Mouse (Mus musculus) hindbrain, embryonic 15.5 days (tissue): ENCODE results near the gene Trim32. TPM values are rescaled to one million over a fixed set of nuclear protein-coding genes. Genes with fewer than 3 reads are reported as not detected.
A peak's percentile ranks its signal among the peaks of the same experiment; 100 is the strongest.

Source experiments
- ATAC-seq: fragments of 200-750 bp; cut with Nextera tagmentation; 2 replicates; pipeline ENCODE4 v1.8.0; 2017; ENCODE audit warnings: low read depth, moderate number of reproducible peaks, moderate TSS enrichment; ENCODE audit not compliant: low FRiP score
- H3K27ac ChIP-seq: fragments of 300-500 bp; sonication (generic); replicated peaks from 2 replicates; pipeline ENCODE4 v1.5.1; 2015; ENCODE audit warnings: mild to moderate bottlenecking, inconsistent platforms
- H3K27me3 ChIP-seq: fragments of 300-500 bp; sonication (generic); 2 replicates; pipeline ENCODE4 v1.6.1; 2015; ENCODE audit warnings: control low read depth, inconsistent platforms
- H3K36me3 ChIP-seq: fragments of 300-500 bp; sonication (generic); 2 replicates; pipeline ENCODE4 v1.6.1; 2015; ENCODE audit warnings: control low read depth, inconsistent platforms
- H3K4me1 ChIP-seq: fragments of 300-500 bp; sonication (generic); replicated peaks from 2 replicates; pipeline ENCODE4 v1.6.1; 2015; ENCODE audit warnings: control low read depth, inconsistent platforms
- H3K4me2 ChIP-seq: fragments of 300-500 bp; sonication (generic); 2 replicates; pipeline ENCODE4 v1.6.1; 2015; ENCODE audit warnings: moderate library complexity, mild to moderate bottlenecking, inconsistent platforms
- H3K4me3 ChIP-seq: fragments of 300-500 bp; sonication (generic); 2 replicates; pipeline ENCODE4 v1.5.1; 2015; ENCODE audit warnings: mild to moderate bottlenecking, inconsistent platforms
- H3K9ac ChIP-seq: fragments of 300-500 bp; sonication (generic); 2 replicates; pipeline ENCODE4 v1.6.1; 2015; ENCODE audit warnings: inconsistent platforms
- H3K9me3 ChIP-seq: fragments of 300-500 bp; sonication (generic); 2 replicates; pipeline ENCODE4 v1.6.1; 2016; ENCODE audit warnings: control low read depth, inconsistent platforms
- WGBS: fragments of 180-500 bp; shearing (Covaris S2); methylation state at CpG from one replicate; pipeline ENCODE4 v1.1.7; 2015; 5-methylcytosine and 5-hydroxymethylcytosine counted together
- polyA plus RNA-seq: library from polyadenylated mRNA; unstranded; fragments of >200 nt; fragmentation: Nextera tagmentation; extraction: Ambion mirVana; gene quantifications from 2 replicates; pipeline ENCODE4 v1.2.1, GENCODE M21; 2015

The Trim32 gene
- polyA plus RNA-seq, result 169 and 194 TPM in 2 replicates

DNA sequence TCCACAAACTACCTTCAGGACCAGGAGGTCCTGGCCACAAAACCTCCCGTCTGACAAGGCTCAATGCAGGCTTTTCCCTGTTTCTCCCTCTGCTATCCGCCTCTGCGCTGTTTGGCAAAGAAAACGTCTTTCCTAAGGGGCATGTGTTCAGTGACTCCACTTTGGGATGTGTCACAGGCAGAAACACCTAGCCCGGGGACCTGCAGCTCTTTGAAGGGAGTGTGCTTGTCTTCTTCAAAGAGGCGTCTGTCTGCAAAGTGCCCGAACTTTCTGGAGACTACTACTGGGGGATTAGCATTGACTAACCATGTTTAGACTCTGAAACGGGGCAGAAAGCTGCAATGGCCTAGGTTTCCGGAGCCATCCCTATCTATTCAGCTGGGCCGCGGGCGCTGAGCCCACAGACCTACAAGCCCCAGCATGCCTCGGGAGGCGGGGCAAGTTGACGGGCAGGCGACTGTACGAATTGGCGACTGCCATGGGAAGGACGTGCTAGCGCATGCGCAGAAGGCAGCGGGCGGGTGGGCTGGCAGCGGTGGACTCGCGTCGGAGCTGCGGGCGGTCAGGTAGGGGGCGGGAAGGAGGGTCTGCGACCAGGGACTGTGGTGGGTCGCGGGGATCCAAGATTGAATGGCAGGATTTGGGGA is at the start of gene Trim32:
Trim32 (plus strand) TSS at position 483 of the 647 bp plus-strand sequence.
- peak within 1 kb of the TSS; percentile 60 for H3K4me2 ChIP-seq
- peaks cover 36% of the 10 kb centered on the region for H3K4me1 ChIP-seq
- H3K9ac ChIP-seq, result peak within 1 kb of the TSS; percentile 82
- no peaks in the 10 kb centered on the region for H3K27me3 ChIP-seq
- H3K9me3 ChIP-seq, result no peaks in the 10 kb centered on the region
- WGBS, result 3% methylated on average over 33 of the region's 33 CpGs
- peak within 1 kb of the TSS; percentile 76 for H3K4me3 ChIP-seq
- peak; percentile 96 for ATAC-seq
- peak within 1 kb of the TSS; percentile 90 for H3K27ac ChIP-seq
- no peaks in the 10 kb centered on the region for H3K36me3 ChIP-seq

- WGBS, result 73% methylated on average over 4 of the region's 4 CpGs
- H3K9ac ChIP-seq, result no peak overlapping the region
- no peak overlapping the region for H3K4me2 ChIP-seq
Measured at GRCm38 (mm10) chr4:65565493-65565892, 39.3 kb upstream of the Trim32 start.

DNA sequence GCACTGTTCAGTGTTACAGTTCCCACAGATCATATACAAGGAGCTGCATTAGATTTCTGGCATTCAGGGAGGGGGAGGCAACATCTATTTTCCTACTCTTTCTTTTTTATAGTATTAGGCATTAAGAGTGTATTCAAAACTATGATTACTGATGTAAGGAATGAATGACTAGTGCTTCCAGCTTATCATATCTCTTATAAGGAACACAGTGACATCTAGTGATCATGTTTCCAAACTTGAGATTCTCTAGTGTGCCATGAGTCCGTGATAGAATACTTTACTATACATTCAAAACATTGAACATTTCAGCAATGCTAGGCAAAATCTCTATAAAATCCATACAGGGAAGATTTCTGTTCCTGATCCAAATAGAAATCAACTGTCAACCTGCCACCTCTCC is 24.5 kb upstream of the Trim32 start:
- no peak overlapping the region for H3K27ac ChIP-seq
- no peak overlapping the region for H3K9ac ChIP-seq
- no peaks in the 10 kb centered on the region for H3K36me3 ChIP-seq
- H3K27me3 ChIP-seq, result no peaks in the 10 kb centered on the region
- WGBS, result 65% methylated on average over 1 of the region's 1 CpGs
- H3K4me1 ChIP-seq, result no peaks in the 10 kb centered on the region
- no peaks in the 10 kb centered on the region for H3K9me3 ChIP-seq
- H3K4me3 ChIP-seq, result no peak overlapping the region
- no peak overlapping the region for H3K4me2 ChIP-seq
- ATAC-seq, result no peak

More at GRCm38 (mm10) chr4:65565493-65565892, 39.3 kb upstream of the Trim32 start:
- H3K4me1 ChIP-seq, result no peaks in the 10 kb centered on the region
- no peaks in the 10 kb centered on the region for H3K27me3 ChIP-seq
- no peaks in the 10 kb centered on the region for H3K36me3 ChIP-seq
- no peaks in the 10 kb centered on the region for H3K9me3 ChIP-seq
- no peak overlapping the region for H3K27ac ChIP-seq
- ATAC-seq, result no peak
- no peak overlapping the region for H3K4me3 ChIP-seq

DNA sequence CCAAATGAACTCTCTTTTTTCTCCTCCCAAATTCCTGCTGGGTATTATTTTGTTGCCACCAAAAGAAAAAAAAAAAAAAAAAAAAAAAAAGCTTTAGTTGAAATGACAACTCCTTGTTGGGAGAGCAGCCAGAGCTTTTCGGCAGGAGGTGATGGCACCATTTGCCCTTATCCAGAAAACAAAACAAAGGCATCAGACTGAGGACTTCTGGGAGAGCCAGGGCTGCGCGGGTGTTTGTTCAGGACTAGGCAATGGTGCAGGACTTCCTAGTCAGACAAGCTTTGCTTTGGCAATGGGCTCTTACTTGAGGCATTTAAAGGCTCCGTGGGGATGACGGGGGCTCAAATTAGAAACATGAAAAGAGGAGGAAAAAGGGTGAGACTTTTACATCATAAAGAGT is 17.8 kb upstream of the Trim32 start:
- Histone ChIP-seq H3K36me3 (no peaks in the 10 kb centered on the region), H3K27ac (no peak overlapping the region), H3K9me3 (no peaks in the 10 kb centered on the region), H3K4me2 (no peak overlapping the region), H3K4me3 (no peak overlapping the region), H3K9ac (no peak overlapping the region), H3K27me3 (no peaks in the 10 kb centered on the region), H3K4me1 (peaks cover 6% of the 10 kb centered on the region; the same call in 1 of the 2 replicates)
- 0 out of 2 replicates have a peak, but pooled peaks have one; percentile 43 for ATAC-seq
- WGBS, result 28% methylated on average over 5 of the region's 5 CpGs

GRCm38 (mm10) chr4:65589780-65590179 is 15.0 kb upstream of the Trim32 start:
- peak; percentile 71; the same call in 1 of the 2 replicates for ATAC-seq
- no peaks in the 10 kb centered on the region for H3K9me3 ChIP-seq
- no peak overlapping the region for H3K27ac ChIP-seq
- no peaks in the 10 kb centered on the region for H3K27me3 ChIP-seq
- no peaks in the 10 kb centered on the region for H3K36me3 ChIP-seq
- H3K4me3 ChIP-seq, result no peak overlapping the region
- H3K4me2 ChIP-seq, result no peak overlapping the region
- H3K9ac ChIP-seq, result no peak overlapping the region
- peaks cover 6% of the 10 kb centered on the region; the same call in 1 of the 2 replicates for H3K4me1 ChIP-seq

DNA sequence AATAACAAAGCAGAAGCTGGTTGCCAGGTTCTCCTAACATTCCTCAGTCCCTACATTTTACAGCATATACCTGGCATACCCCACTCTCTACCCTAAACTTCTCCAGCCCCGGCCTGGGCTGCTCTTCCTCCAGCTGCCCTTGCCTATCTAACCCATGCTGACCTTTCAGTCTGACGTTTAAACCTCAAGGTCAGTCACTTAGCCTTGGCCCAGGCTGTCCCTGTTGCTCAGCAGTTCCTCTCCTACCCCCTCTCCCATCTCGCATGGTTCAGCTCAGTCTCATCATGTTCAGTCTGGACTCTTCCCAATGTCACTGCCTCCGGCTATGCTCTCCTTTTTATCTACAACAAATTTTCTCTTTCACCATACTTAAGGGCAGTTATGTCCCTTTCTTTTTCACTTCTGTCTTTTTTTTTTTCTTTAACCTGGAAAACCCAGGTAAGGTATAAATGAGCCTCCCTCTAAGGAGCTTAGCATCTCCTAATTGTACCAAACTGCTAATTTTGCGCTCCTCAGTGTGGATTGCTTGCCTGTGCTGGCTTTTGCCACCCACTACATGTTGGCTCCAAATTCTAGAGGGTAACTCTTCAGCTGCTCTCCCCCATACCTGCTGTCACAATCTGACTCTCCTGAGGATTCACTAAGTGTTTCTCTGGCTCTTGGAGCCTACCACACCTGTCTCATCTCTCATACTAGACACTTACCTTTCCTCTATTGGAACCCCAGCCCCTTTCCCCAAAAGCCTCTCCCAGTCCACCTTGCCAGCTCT is 10.0 kb upstream of the Trim32 start:
- WGBS, result 77% methylated on average over 5 of the region's 5 CpGs
- ATAC-seq, result no peak

DNA sequence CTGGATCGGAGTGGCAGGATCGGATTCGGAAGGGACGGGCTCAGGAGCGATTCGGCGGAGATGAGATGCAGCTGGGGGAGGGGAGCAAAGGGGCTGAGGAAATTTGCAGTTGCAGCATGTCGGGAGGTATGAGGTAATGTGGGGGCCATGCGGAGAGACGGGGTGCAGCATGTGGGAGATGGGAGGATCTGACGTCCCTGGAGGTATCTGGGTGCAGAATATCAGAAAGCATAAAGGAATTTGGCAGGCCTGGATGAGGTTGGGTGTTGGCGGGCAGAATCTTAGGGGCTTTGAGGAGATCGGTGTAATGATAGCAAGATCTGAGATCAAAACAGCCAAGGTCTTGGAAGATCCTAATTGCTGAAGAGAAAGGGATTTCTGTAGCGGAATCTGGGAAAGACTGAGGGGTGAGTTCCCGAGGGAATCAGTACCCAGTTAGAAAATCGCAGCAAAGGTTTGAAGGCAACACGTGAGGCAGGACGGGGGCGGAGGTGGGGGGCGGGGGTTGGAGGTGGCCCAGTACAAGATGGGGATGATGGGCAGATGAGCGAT is 441 bp downstream of the Trim32 start:
- Histone ChIP-seq H3K4me3 (peak overlapping the region; percentile 76), H3K36me3 (no peaks in the 10 kb centered on the region), H3K9ac (peak overlapping the region; percentile 82), H3K4me2 (peak overlapping the region; percentile 60), H3K27ac (peak overlapping the region; percentile 90), H3K27me3 (no peaks in the 10 kb centered on the region), H3K9me3 (no peaks in the 10 kb centered on the region), H3K4me1 (peaks cover 40% of the 10 kb centered on the region)
- WGBS, result under 1% methylated on average over 21 of the region's 21 CpGs
- ATAC-seq, result peak; percentile 88

More for the DNA sequence above, 10.0 kb upstream of the Trim32 start:
- Histone ChIP-seq H3K9me3 (no peaks in the 10 kb centered on the region), H3K36me3 (no peaks in the 10 kb centered on the region), H3K27ac (no peak overlapping the region), H3K4me1 (no peaks in the 10 kb centered on the region), H3K4me3 (no peak overlapping the region), H3K4me2 (no peak overlapping the region), H3K9ac (no peak overlapping the region), H3K27me3 (no peaks in the 10 kb centered on the region)

GRCm38 (mm10) chr4:65607184-65607631 is 2.4 kb downstream of the Trim32 start:
- H3K4me2 ChIP-seq, result peak overlapping the region; percentile 60
- H3K4me3 ChIP-seq, result peak overlapping the region; percentile 0; the same call in 1 of the 2 replicates
- H3K9ac ChIP-seq, result no peak overlapping the region
- H3K27me3 ChIP-seq, result no peaks in the 10 kb centered on the region
- no peak overlapping the region for H3K27ac ChIP-seq
- no peaks in the 10 kb centered on the region for H3K9me3 ChIP-seq
- ATAC-seq, result no peak
- peaks cover 50% of the 10 kb centered on the region for H3K4me1 ChIP-seq
- no peaks in the 10 kb centered on the region for H3K36me3 ChIP-seq
- WGBS, result 81% methylated on average over 10 of the region's 10 CpGs

DNA sequence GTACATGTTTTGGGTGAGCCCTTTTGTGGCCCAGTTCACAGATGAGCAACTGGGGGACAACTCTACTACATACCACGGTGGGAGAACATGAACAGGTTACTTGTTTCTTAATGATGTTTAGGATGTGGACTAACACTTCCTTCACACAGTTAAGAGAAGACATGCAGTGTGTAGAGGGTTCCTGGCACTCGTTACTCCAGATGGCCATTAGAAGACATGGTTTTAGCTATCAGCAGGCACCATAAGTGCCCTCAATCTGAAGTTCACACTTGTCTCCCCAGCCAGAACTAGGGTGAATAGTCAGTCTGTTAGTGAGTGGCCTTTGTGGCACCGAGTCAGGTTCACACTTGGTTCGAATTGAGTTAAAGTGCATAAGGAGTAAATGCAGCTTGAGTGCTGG is 3.3 kb downstream of the Trim32 start:
- H3K9me3 ChIP-seq, result no peaks in the 10 kb centered on the region
- no peak overlapping the region for H3K4me2 ChIP-seq
- H3K4me1 ChIP-seq, result peaks cover 50% of the 10 kb centered on the region
- H3K9ac ChIP-seq, result no peak overlapping the region
- 95% methylated on average over 4 of the region's 4 CpGs for WGBS
- no peak for ATAC-seq
- no peak overlapping the region for H3K27ac ChIP-seq
- H3K27me3 ChIP-seq, result no peaks in the 10 kb centered on the region
- H3K4me3 ChIP-seq, result no peak overlapping the region
- peaks cover 2% of the 10 kb centered on the region; the same call in 1 of the 2 replicates for H3K36me3 ChIP-seq

DNA sequence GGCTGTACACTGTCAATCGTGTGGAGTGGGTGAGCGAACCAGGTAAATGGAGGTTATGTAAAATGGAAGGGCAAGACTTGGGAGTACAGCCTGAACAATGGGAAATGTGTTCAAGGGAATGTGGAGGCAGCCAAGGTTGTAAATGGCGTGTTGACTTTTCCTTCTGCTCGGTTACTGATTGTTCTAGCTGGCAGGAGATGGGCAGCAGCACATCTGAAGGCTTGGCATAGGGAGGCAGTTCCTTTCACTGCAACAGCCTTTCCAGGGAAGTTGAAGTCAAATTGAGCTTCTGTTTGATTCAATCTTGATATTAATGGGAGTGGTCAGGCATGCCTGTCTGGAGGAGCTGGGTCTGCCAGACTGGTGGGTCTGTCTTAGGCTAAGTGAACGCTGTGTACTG is 5.5 kb downstream of the Trim32 start:
- no peak overlapping the region for H3K9ac ChIP-seq
- no peaks in the 10 kb centered on the region for H3K27me3 ChIP-seq
- H3K4me3 ChIP-seq, result no peak overlapping the region
- peaks cover 24% of the 10 kb centered on the region for H3K36me3 ChIP-seq
- H3K4me1 ChIP-seq, result peaks cover 45% of the 10 kb centered on the region
- H3K27ac ChIP-seq, result no peak overlapping the region
- 81% methylated on average over 5 of the region's 5 CpGs for WGBS
- no peak for ATAC-seq
- H3K9me3 ChIP-seq, result no peaks in the 10 kb centered on the region
- H3K4me2 ChIP-seq, result no peak overlapping the region

GRCm38 (mm10) chr4:65610896-65611295 is 6.1 kb downstream of the Trim32 start:
- ATAC-seq, result no peak
- no peak overlapping the region for H3K27ac ChIP-seq
- no peak overlapping the region for H3K4me2 ChIP-seq
- no peaks in the 10 kb centered on the region for H3K9me3 ChIP-seq
- H3K4me1 ChIP-seq, result peaks cover 42% of the 10 kb centered on the region
- no peak overlapping the region for H3K9ac ChIP-seq
- peaks cover 30% of the 10 kb centered on the region for H3K36me3 ChIP-seq
- no peak overlapping the region for H3K4me3 ChIP-seq
- no peaks in the 10 kb centered on the region for H3K27me3 ChIP-seq
- 43% methylated on average over 6 of the region's 6 CpGs for WGBS

- Histone ChIP-seq H3K4me2 (no peak overlapping the region), H3K9me3 (no peaks in the 10 kb centered on the region), H3K4me3 (no peak overlapping the region), H3K4me1 (peaks cover 21% of the 10 kb centered on the region), H3K36me3 (peaks cover 44% of the 10 kb centered on the region), H3K27ac (no peak overlapping the region), H3K27me3 (no peaks in the 10 kb centered on the region), H3K9ac (no peak overlapping the region)
- 95% methylated on average over 14 of the region's 14 CpGs for WGBS
- ATAC-seq, result no peak
Measured at GRCm38 (mm10) chr4:65613135-65613534, 8.3 kb downstream of the Trim32 start.
